Mouse (Mus musculus) spleen, adult 2 months (tissue): ENCODE results near the gene Rnf32.

ENCODE experiments used
- CTCF ChIP-seq: fragments of 200-500 bp; IDR thresholded peaks from 2 replicates; pipeline ENCODE4 v1.5.1; 2011; ENCODE audit warnings: mild to moderate bottlenecking, inconsistent platforms; ENCODE audit not compliant: insufficient read depth, insufficient read length, insufficient replicate concordance; ENCODE audit errors: extremely low read depth
- POLR2A ChIP-seq: fragments of 200-500 bp; IDR thresholded peaks from 2 replicates; pipeline ENCODE4 v1.6.1; 2011; ENCODE audit warnings: low read depth, low read length, inconsistent platforms

- no peak for TF ChIP-seq POLR2A
- TF ChIP-seq CTCF = no peak
These were observed 22.2 kb downstream of the Rnf32 start for GRCm38 (mm10) chr5:29217997-29218396.
